Mouse (Mus musculus) cerebellum, adult 11-12 months (tissue): Measurements from ENCODE around the gene Retreg3.

Experiments used
- DNase-seq: peaks from one replicate; pipeline ENCODE4 v3.0.0; 2022

Gene Retreg3

DNA sequence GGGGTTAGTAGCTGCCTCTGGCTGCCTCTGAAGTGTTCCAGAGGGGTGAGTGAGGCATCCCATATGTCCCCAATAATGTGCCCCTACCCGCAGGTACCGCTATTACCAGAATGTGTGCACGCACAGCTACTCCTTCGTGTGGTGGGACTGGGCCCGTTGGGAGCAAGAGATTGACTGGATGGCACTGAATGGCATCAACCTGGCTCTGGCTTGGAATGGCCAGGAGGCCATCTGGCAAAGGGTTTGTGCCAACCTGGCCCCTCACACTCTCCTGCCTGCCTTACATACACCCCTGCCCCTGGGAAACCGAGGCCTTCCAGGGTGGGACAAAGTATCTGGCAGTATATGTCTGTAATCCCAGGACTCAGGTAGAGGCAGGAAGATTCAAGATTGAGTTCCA, 48.7 kb downstream of the Retreg3 start:
- DNase-seq: no peak

DNA sequence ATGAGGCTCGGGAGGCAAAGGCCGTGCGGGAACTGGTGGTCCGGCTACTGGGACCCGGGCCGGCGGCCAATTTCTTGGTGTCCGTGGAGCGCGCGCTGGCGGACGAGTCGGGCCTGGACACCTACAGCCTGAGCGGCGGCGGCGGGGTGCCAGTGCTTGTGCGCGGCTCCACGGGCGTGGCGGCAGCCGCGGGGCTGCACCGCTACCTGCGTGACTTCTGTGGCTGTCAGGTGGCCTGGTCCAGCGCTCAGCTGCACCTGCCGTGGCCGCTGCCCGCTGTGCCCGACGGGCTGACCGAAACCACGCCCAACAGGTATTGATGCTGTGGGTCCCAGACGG, 49.5 kb downstream of the Retreg3 start:
- no peak for DNase-seq

GRCm38 (mm10) chr11:101069391-101070188, 50.1 kb downstream of the Retreg3 start, which contains the start of gene Naglu:
Gene Naglu (plus strand): TSS chr11:101070012.
- DNase-seq: peak; percentile 97

DNA sequence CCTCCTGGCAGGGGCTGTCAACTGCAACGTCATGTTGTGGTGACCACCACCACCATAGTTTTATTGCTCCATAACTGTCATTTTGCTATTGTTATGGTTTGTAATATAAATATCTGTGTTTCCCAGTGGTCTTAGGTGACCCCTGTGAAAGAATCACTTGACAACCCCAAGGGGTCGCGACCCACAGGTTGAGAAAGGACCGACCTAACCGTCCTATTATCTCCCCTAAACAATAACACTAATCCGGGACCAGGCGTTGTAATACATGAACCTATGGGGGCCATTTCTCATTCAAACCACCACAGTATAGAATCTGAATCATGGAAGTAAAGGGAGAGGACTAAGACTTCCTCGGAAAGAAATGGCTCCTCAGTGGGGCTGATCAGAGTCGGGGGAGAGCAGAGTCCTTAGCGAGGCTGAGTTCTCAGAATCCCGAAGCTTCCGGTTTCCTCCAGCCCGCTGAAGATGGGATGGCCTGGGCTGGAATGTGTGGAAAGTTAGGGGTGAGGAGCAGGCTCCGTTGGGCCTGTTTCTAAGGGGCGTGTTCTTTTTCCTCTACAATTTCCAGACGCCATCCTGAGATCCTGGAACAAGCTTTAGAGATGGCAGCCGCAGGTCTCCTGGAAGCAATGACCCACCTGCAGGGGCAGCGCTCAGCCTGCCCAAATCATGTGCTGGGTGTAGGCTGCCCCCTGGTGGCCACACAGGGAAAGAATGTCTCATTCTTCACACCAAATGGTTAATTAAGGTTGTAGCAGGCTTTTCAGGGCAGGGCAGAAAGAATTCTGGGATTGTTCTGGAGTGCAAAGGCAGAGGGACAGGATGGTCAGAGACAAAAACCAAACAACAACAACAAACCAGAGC, 52.9 kb downstream of the Retreg3 start:
- DNase-seq: peak; percentile 88

DNA sequence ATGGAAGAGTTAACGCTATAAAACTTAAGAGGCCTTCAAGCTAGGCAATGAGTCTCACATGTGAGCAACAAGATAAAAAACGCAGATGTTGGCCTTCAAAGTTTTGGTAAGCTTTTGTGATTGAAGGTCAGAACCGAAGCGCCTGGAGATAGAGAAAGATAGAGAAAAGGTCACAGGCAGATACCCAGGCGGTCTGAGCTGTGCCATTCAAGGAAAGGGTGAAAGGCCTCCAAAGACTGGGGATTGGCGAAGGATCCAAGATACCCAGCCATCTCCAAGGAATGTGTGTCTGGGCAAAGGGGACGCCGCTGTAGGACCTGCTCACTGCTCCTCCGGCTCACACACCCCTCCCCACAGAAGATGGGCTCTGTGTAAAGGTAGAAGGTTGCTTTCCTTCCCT, 54.7 kb downstream of the Retreg3 start:
- DNase-seq: no peak

GRCm38 (mm10) chr11:101064462-101064861, 55.2 kb downstream of the Retreg3 start:
- peak; percentile 21 for DNase-seq

- DNase-seq: peak; percentile 77
These were observed 55.9 kb downstream of the Retreg3 start for GRCm38 (mm10) chr11:101063676-101064327.

DNA sequence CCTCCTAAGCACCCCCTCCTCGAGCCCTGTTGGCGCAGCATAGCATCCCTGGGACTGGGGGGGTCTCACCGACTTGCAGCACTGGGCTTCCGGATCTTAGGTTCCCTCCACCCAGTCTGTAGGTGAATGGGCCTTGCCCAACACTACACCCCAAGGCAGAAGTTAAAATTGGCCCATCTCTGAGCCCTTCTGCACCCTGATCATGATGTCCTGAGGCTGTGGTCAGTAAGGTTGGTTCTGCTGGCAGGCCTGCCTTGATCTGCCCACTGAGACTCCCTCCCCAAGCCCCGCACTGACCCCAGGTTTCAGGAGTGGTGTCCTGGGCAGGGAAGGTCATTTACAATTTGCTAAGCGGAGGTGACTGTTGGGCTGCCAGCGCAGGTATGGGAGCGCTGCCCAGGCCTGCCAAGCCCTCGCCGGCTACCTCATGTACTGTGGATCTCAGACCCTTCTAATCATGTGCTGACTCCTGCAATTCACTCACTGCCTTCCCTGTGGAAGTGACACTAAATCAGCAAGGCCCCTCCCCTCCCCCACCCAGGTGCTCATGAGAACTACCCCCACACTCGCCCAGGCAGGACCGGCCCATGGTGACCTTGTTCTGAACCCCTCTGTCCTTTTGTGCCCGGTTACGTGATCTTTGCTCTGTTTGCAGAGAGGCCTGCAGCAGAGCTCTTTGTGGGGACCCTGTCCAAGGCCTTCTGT, 56.6 kb downstream of the Retreg3 start:
- peak; percentile 54 for DNase-seq

DNA sequence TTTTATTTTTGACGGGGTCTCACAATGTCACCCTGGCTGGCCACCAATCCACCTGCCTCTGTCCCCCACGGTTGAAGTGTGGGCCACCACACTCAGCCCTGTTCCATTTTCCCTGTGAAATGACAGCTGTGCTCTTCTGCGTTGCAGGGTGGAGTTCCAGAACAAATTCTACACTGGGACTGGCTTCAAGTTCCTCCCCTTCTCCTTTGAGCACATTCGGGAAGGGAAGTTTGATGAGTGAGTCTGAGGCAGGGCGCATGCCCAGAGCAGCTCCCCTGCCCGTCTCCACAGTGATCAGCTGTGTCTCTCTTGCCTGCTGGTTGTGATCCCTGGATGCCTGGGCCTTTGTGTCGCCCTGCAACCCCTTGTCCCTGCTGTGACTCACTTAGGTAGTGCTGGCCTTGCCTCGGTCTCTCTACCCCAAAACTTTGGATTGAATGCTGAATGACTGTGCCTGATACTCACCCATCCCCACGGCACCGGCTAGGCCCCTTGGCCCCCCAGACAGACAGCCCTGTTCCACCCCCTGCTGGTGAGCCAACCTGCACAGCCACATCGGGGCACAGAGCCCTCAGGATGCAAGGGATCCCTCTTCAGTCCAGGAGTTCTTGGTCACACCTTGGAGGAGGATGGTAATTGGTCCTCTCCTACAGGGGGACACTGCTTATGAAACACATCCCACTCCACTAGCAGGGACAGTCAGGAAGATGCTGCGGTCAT, 57.4 kb downstream of the Retreg3 start:
- peak; percentile 38 for DNase-seq

GRCm38 (mm10) chr11:101061049-101061448, 58.6 kb downstream of the Retreg3 start:
- peak; percentile 22 for DNase-seq

- peak; percentile 57 for DNase-seq
These were observed 59.6 kb downstream of the Retreg3 start for GRCm38 (mm10) chr11:101060126-101060525.

DNA sequence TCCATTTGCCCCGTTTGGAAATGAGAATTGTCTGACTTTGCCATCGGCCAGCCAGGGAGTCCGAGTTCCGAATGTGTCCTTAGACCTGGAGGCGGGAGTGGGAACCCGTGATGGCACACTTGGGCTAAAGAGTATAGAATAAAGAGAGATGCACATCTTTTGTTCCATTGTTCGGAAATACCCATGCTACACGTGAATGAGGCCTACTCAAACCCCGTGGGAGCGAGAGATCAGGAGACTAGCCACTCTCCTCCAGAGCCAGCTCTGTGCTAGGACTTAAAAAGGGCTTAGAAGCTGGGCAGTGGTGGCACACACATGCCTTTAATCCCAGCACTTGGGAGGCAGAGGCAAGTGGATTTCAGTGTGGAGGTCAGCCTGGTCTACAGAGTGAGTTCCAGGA, 60.2 kb downstream of the Retreg3 start:
- no peak for DNase-seq

DNA sequence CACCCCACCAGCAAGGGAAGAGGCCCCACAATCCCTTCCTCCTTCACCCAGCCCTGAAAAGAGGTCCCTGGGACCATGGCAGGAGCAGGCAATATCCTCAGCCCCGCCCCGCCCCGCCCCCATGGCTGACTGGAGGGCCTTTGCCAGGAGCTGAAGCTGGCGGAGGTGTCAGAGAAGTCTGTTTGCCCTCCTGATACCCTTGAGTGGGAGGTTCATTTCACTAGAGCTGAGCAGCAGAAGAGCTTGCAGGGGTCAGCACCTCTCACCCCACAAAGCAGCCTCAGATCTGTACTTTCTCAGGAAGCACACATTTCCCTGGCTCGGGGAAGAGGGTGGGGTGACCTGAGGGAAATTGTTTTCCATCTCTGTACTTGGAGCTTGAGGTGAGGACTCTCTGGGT, 61.0 kb downstream of the Retreg3 start:
- DNase-seq: no peak

- DNase-seq: peak; percentile 87
These were observed 61.8 kb downstream of the Retreg3 start for GRCm38 (mm10) chr11:101057860-101058259.

GRCm38 (mm10) chr11:101056885-101057284, 62.8 kb downstream of the Retreg3 start:
- DNase-seq: no peak

GRCm38 (mm10) chr11:101055418-101055817, 64.3 kb downstream of the Retreg3 start:
- peak; percentile 38 for DNase-seq

DNA sequence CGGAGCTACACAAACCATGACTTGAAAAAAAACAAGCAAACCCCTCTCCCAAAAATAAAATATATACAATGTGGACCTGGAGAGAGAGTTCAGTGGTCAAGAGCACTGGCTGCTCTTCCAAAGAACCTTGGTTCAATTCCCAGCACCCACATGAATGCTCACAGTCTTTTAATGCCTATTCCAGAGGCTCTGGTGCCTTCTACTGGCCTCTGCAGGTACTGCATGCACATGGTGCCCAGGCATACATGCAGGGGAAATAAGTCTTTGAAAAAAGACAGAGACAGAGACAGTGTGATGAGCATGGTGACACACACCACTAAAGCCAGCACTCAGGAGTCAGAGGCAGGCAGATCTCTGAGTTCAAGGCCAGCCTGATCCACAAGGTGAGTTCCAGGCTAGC, 65.7 kb downstream of the Retreg3 start:
- no peak for DNase-seq

- DNase-seq: no peak
These were observed 66.8 kb downstream of the Retreg3 start for GRCm38 (mm10) chr11:101052751-101053473.

DNA sequence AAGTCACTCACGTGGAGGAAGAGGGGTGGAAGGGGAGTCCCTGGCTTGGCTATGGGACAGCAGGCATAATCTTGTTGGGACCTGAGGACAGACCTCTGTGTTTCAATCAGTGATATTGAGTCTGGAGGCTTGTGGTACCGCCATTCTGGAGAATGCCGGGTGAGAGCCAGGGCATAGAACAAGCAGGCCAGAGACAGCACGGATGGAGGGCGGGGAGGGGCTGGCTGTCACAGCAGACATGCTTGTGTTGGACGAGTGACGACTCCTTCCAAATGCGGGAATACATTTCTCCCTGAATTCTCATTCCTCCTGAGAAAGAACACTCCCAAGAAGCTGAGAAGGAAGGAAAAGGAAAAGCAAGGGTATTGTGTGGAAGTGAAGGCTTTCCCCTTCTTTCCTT, 68.1 kb downstream of the Retreg3 start:
- DNase-seq: no peak

- peak; percentile 62 for DNase-seq
These were observed 68.6 kb downstream of the Retreg3 start for GRCm38 (mm10) chr11:101051051-101051493.

DNA sequence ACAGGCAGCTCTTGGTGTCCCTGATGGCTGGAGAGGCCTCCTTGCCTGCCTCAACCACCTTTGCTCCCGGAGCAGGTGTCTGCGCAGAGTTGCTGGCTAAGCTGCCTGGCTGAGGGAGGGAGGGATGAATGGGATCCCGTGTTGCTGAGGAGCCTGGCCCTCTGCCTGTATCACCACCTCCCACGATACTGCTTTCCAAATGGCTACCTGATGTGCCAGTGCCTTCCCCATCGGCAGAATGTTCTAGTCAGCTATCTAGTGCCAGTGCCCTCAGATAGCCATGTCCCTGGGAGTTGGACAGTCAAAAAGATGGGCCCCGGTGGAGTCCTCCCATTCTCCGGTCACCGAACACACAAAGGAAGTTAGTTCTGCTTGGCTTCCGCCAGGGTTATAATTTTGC, 69.3 kb downstream of the Retreg3 start:
- DNase-seq: peak; percentile 84
